Mouse (Mus musculus) brain, adult 10 weeks (tissue): ENCODE data around the gene Tmc7. TPM values are rescaled to one million over a fixed set of nuclear protein-coding genes. Genes with fewer than 3 reads are reported as not detected.

Experiments used
- polyA plus RNA-seq: library from polyadenylated mRNA; stranded (reverse); fragments of 350-450 nt; fragmentation: Illumina TruSeq; extraction: RNeasy Lipid Tissue Mini Kit (QIAGEN cat#74804); gene quantifications from one replicate; pipeline ENCODE4 v1.2.3, GENCODE M21; 2015; ENCODE audit warnings: low read depth, low replicate concordance

Tmc7 gene
- polyA plus RNA-seq, result 9.2 TPM

GRCm38 (mm10) chr7:118584257-118584907, at the start of gene Tmc7:
TSS of gene Tmc7 (minus strand) at chr7:118584736.

GRCm38 (mm10) chr7:118597201-118597600, 12.7 kb upstream of the Tmc7 start, which contains the start of gene Tmc5:
TSS of gene Tmc5 (plus strand) at chr7:118597297.

GRCm38 (mm10) chr7:118533178-118533578, 51.4 kb downstream of the Tmc7 start, which contains the start of gene Coq7:
TSS of gene Coq7 (minus strand) at chr7:118533356.

GRCm38 (mm10) chr7:118491431-118492147, 92.9 kb downstream of the Tmc7 start, which contains the start of gene Itpripl2:
TSS of gene Itpripl2 (minus strand) at chr7:118491975.

Other genes starting within 250 kb of the Tmc7 start
- 39.1 TPM for gene Syt17, start 136.5 kb downstream of the Tmc7 start, polyA plus RNA-seq
- gene Itpripl2, start 92.8 kb downstream of the Tmc7 start, polyA plus RNA-seq, result 2.7 TPM
- gene Coq7, start 51.4 kb downstream of the Tmc7 start, polyA plus RNA-seq, result 61.5 TPM
- gene Tmc5, start 12.6 kb upstream of the Tmc7 start, polyA plus RNA-seq, result 0.46 TPM
- gene Gde1, start 121.0 kb upstream of the Tmc7 start, polyA plus RNA-seq, result 338 TPM
- gene Ccp110, start 127.8 kb upstream of the Tmc7 start, polyA plus RNA-seq, result 56.3 TPM
- 47.8 TPM for gene Vps35l, start 155.5 kb upstream of the Tmc7 start, polyA plus RNA-seq